Mouse (Mus musculus): Measurements from ENCODE around the gene Fes.

- TF ChIP-seq BHLHE40 (IDR thresholded peaks at IDR 0.05; ENCODE audit: borderline replicate concordance, low read depth, low read length) (no peak), TCF12 (IDR thresholded peaks at IDR 0.05; ENCODE audit: low read depth, low read length) (no peak), CTCF (IDR thresholded peaks at IDR 0.05 in 2 of 3, conservative IDR thresholded peaks at IDR 0.05 in 1 of 3; ENCODE audit: control insufficient read depth in 1 of 3, insufficient read depth in 1 of 3, low read depth in 2 of 3, low read length in 3 of 3, poor library complexity in 1 of 3, severe bottlenecking in 1 of 3) (no peak), MAZ (IDR thresholded peaks at IDR 0.05; ENCODE audit: low read depth, low read length) (no peak), MEF2A (IDR thresholded peaks at IDR 0.05; ENCODE audit: extremely low read depth, insufficient replicate concordance, low read depth, low read length, poor library complexity, severe bottlenecking) (no peak), NRF1 (IDR thresholded peaks at IDR 0.05; ENCODE audit: insufficient read depth, low read depth, low read length, poor library complexity, severe bottlenecking) (no peak), MXI1 (IDR thresholded peaks at IDR 0.05; ENCODE audit: low read depth, low read length) (no peak; the same call in 1 of the 2 replicates), TAL1 (IDR thresholded peaks at IDR 0.05; ENCODE audit: low read length) (no peak), POLR2A (IDR thresholded peaks at IDR 0.05; ENCODE audit: control insufficient read depth in 1 of 2, insufficient read depth in 1 of 2, low read depth in 1 of 2, low read length in 2 of 2, poor library complexity in 1 of 2) (peak; percentile 37 to 74; a peak in 2 of 4 replicates), MAFK (IDR thresholded peaks at IDR 0.05; ENCODE audit: borderline replicate concordance, low read depth, low read length) (no peak), NELFE (IDR thresholded peaks at IDR 0.05; ENCODE audit: low read depth, low read length) (peak; percentile 42)
These were observed 15.0 kb upstream of the Fes start for GRCm38 (mm10) chr7:80402651-80403321.

Measured in MEL (cell line).